8 mouse cellular contexts compared by ENCODE assay signal in genomic region chr9:65391613-65391964, GRCm38 (mm10). TPM values are rescaled to one million over a fixed set of nuclear protein-coding genes. Genes with fewer than 3 reads are reported as not detected.
DNase-seq lines count a peak whose midpoint lies in the region; ATAC-seq and TF ChIP-seq lines count a peak whose summit lies in the region.

Kbtbd13 (minus strand) TSS chr9:65391652.

- peak within 1 kb of the TSS; percentile 89 for H3K4me3 ChIP-seq in megakaryocyte, embryonic 14.5 days (replicated peaks)
- H3K4me3 ChIP-seq in limb, embryonic 14.5 days (replicated peaks; ENCODE audit: low read length) = peak within 1 kb of the TSS; percentile 48
- H3K4me3 ChIP-seq in stomach, embryonic 16.5 days (replicated peaks; ENCODE audit: low read length) = peak within 1 kb of the TSS; percentile 50

- peak within 1 kb of the TSS; percentile 65 for H3K4me2 ChIP-seq in limb, embryonic 14.5 days (replicated peaks; ENCODE audit: low read depth, low read length, severe bottlenecking)
- peak within 1 kb of the TSS; percentile 65 for H3K4me2 ChIP-seq in stomach, embryonic 16.5 days (ENCODE audit: low read depth, low read length)

- intact Hi-C loops in left cerebral cortex, postnatal 25 days (cut with DNase I) = no loop called here

- ATAC-seq in megakaryocyte, adult 5-6 weeks (ENCODE audit: poor library complexity, severe bottlenecking) = no peak
- no peak for ATAC-seq in limb, embryonic 14.5 days (ENCODE audit: low FRiP score, low read depth)
- ATAC-seq in stomach, embryonic 16.5 days (ENCODE audit: insufficient read depth, low FRiP score) = no peak

- peaks cover 16% of the 10 kb centered on the region for H3K9me3 ChIP-seq in megakaryocyte, embryonic 14.5 days
- no peaks in the 10 kb centered on the region for H3K9me3 ChIP-seq in limb, embryonic 14.5 days (ENCODE audit: control insufficient read depth, low read length)
- H3K9me3 ChIP-seq in stomach, embryonic 16.5 days (replicated peaks; ENCODE audit: control insufficient read depth, low read length) = no peaks in the 10 kb centered on the region

- no peaks in the 10 kb centered on the region for H3K36me3 ChIP-seq in megakaryocyte, embryonic 14.5 days (replicated peaks; ENCODE audit: low read length)
- no peaks in the 10 kb centered on the region for H3K36me3 ChIP-seq in limb, embryonic 14.5 days (ENCODE audit: control insufficient read depth, insufficient read depth, low read length)
- no peaks in the 10 kb centered on the region for H3K36me3 ChIP-seq in stomach, embryonic 16.5 days (ENCODE audit: control insufficient read depth, insufficient read depth, low read length)

- peak within 1 kb of the TSS; percentile 60 for H3K9ac ChIP-seq in limb, embryonic 14.5 days (ENCODE audit: low read depth, low read length, severe bottlenecking)
- peak within 1 kb of the TSS; percentile 70 for H3K9ac ChIP-seq in stomach, embryonic 16.5 days (ENCODE audit: low read length)

- peaks cover 25% of the 10 kb centered on the region for H3K4me1 ChIP-seq in megakaryocyte, embryonic 14.5 days
- no peaks in the 10 kb centered on the region for H3K4me1 ChIP-seq in limb, embryonic 14.5 days (ENCODE audit: control insufficient read depth, insufficient read depth, low read length)
- peaks cover 12% of the 10 kb centered on the region for H3K4me1 ChIP-seq in stomach, embryonic 16.5 days (ENCODE audit: control insufficient read depth, insufficient read depth, low read length)

- H3K27ac ChIP-seq in limb, embryonic 14.5 days (replicated peaks; ENCODE audit: low read depth, low read length) = no peak within 1 kb of the TSS
- no peak within 1 kb of the TSS for H3K27ac ChIP-seq in stomach, embryonic 16.5 days (ENCODE audit: low read length)

- no peak for DNase-seq in gastrocnemius, postnatal 4 days (ENCODE audit: low spot score in 2 of 2)
- DNase-seq in limb, embryonic 14.5 days (ENCODE audit: low spot score) = no peak
- no peak for DNase-seq in thymus, adult 18-20 months
- no peak for DNase-seq in ovary, postnatal 10 days (ENCODE audit: low spot score)
- no peak for DNase-seq in left cerebral cortex, postnatal 25 days (ENCODE audit: low spot score in 2 of 2)

- WGBS in limb, embryonic 14.5 days = 37% methylated on average over 7 of the region's 8 CpGs
- 34% methylated on average over 8 of the region's 8 CpGs for WGBS in stomach, embryonic 16.5 days

- TF ChIP-seq POLR2A in limb, embryonic 14.5 days (IDR thresholded peaks at IDR 0.05; ENCODE audit: borderline replicate concordance, extremely low read depth, insufficient read depth, insufficient read length) = no peak

- peaks cover 82% of the 10 kb centered on the region for H3K27me3 ChIP-seq in megakaryocyte, embryonic 14.5 days (replicated peaks)
- H3K27me3 ChIP-seq in limb, embryonic 14.5 days (ENCODE audit: control insufficient read depth, insufficient read depth, low read length) = peaks cover 29% of the 10 kb centered on the region
- peaks cover 40% of the 10 kb centered on the region for H3K27me3 ChIP-seq in stomach, embryonic 16.5 days (ENCODE audit: control insufficient read depth, insufficient read depth, low read length)

RNA-seq across cellular contexts. Expression of gene Kbtbd13, which starts in this region (rescaled TPM):
- polyA plus RNA-seq in megakaryocyte, embryonic 14.5 days (2012; ENCODE audit: insufficient read depth, low replicate concordance) = not detected in 2 replicates
- total RNA-seq in megakaryocyte, adult 5-6 weeks (2015) = not detected in 2 replicates
- total RNA-seq in megakaryocyte, adult 5-6 weeks (2017) = not detected in 2 replicates
- 10 to 100 TPM; 10.2 to 10.6 TPM for total RNA-seq in gastrocnemius, postnatal 4 days (2021)
- polyA plus RNA-seq in limb, embryonic 14.5 days (2012; rRNA removed) = 1.3 and 1.7 TPM in 2 replicates
- polyA plus RNA-seq in limb, embryonic 14.5 days (2014; fragmentation: Nextera tagmentation; extraction: Ambion mirVana) = 1.3 and 1.5 TPM in 2 replicates
- 0.97 and 1.3 TPM in 2 replicates for polyA plus RNA-seq in stomach, embryonic 16.5 days (2015; fragmentation: Nextera tagmentation; extraction: Ambion mirVana)
- under 1 TPM; 0.11 to 0.32 TPM for total RNA-seq in left cerebral cortex, postnatal 25 days (2021)

Comparison
In these comparisons a context has a peak if more than half of its experiments do, and no peak if none do; other contexts are left out.
1. RNA of gene Kbtbd13 (total RNA-seq): 10.2 to 10.6 TPM in gastrocnemius, postnatal 4 days; 0.11 to 0.32 TPM in left cerebral cortex, postnatal 25 days and not detected in megakaryocyte, adult 5-6 weeks; every median in the first group is over 4 times any median in the second.
2. Peak in every context shown above with its lines, with median percentiles within 50 percentile points of each other: H3K4me3 ChIP-seq.